Mouse (Mus musculus) forebrain, embryonic 14.5 days (tissue): ENCODE results near the gene Pdss2. TPM values are rescaled to one million over a fixed set of nuclear protein-coding genes. Genes with fewer than 3 reads are reported as not detected.
A peak's percentile ranks its signal among the peaks of the same experiment; 100 is the strongest.

ENCODE experiments used
- ATAC-seq: fragments of 200-750 bp; cut with Nextera tagmentation; 2 replicates; pipeline ENCODE4 v1.8.0; 2017; ENCODE audit warnings: mild to moderate bottlenecking, moderate library complexity
- DNase-seq: peaks from one replicate; pipeline ENCODE4 v3.0.0-alpha.2; 2015; ENCODE audit warnings: low spot score
- H3K27ac ChIP-seq: fragments of 300-500 bp; sonication (generic); 2 replicates; pipeline ENCODE4 v1.5.1; 2014; ENCODE audit warnings: low read depth, mild to moderate bottlenecking, control low read depth, low read length, moderate library complexity
- H3K27me3 ChIP-seq: fragments of 300-500 bp; sonication (generic); replicated peaks from 2 replicates; pipeline ENCODE4 v1.6.1; 2014; ENCODE audit warnings: low read length, control low read depth, mixed read lengths; ENCODE audit not compliant: control insufficient read depth, insufficient read depth
- H3K36me3 ChIP-seq: fragments of 300-500 bp; sonication (generic); 2 replicates; pipeline ENCODE4 v1.6.1; 2014; ENCODE audit warnings: low read length, control low read depth; ENCODE audit not compliant: control insufficient read depth, insufficient read depth
- H3K4me1 ChIP-seq: fragments of 300-500 bp; sonication (generic); 2 replicates; pipeline ENCODE4 v1.6.1; 2014; ENCODE audit warnings: antibody characterized with exemption, low read length, control low read depth; ENCODE audit not compliant: control insufficient read depth, insufficient read depth
- H3K4me2 ChIP-seq: fragments of 300-500 bp; sonication (generic); 2 replicates; pipeline ENCODE4 v1.6.1; 2014; ENCODE audit warnings: mild to moderate bottlenecking, control low read depth, low read length
- H3K4me3 ChIP-seq: fragments of 300-500 bp; sonication (generic); 2 replicates; pipeline ENCODE4 v1.5.1; 2014; ENCODE audit warnings: low read depth, low read length, control low read depth
- H3K9ac ChIP-seq: fragments of 300-500 bp; sonication (generic); 2 replicates; pipeline ENCODE4 v1.6.1; 2014; ENCODE audit warnings: mild to moderate bottlenecking, low read length, control low read depth, moderate library complexity
- H3K9me3 ChIP-seq: fragments of 300-500 bp; sonication (generic); replicated peaks from 2 replicates; pipeline ENCODE4 v1.6.1; 2016; ENCODE audit warnings: low read length, control low read depth, mixed read lengths; ENCODE audit not compliant: control insufficient read depth
- WGBS: fragments of 180-500 bp; shearing (Covaris S2); extraction: QIAGEN DNeasy Blood & Tissue Kit; methylation state at CpG from one replicate; pipeline ENCODE4 v1.1.7; 2014; 5-methylcytosine and 5-hydroxymethylcytosine counted together
- polyA plus RNA-seq: library from polyadenylated mRNA; unstranded; fragments of >200 nt; fragmentation: Nextera tagmentation; extraction: Ambion mirVana; gene quantifications from 2 replicates; pipeline ENCODE4 v1.2.1, GENCODE M21; 2014

Pdss2 gene
- 13.3 and 13.9 TPM in 2 replicates for polyA plus RNA-seq

DNA sequence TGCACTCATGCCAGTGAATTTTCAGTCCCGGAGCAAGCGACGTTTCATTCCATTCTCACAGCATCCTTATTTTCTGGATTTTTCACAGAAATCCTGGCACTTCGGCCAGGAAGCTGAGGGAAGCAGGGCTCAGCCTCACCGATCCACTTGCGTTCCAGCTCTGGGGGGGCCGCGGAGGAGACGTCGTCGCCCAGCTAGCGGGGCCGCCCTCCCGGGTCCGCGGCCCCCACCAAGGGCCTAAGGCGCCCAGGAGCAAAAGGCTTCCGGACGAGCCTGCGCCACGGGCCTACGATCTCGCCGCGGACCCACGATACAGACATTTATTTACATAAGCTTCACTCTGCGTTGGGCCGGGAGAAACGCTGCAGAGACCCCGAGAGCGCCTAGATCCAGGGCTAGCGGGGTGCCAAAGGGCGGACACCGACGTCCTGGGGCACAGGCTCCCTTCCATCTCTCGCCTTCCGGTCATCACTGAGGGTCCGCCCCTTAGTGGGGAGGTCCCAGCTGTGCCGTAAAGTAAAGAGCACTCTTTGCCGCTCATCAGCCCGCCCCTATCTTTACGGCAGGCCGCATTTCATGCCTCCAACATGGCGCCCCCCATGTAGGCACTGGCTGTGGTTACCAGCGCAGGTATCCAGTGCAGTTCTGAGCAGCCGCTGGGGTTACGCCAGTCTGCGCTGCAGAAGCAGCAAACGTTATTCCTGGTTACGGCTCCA, at the start of gene Pdss2:
Gene Pdss2, plus strand, starts transcription at position 577 of the 716 bp plus-strand sequence.
- Histone ChIP-seq H3K9ac (peak within 1 kb of the TSS; percentile 99), H3K27me3 (no peaks in the 10 kb centered on the region), H3K36me3 (no peaks in the 10 kb centered on the region), H3K9me3 (no peaks in the 10 kb centered on the region), H3K4me3 (peak within 1 kb of the TSS; percentile 90), H3K4me2 (peak within 1 kb of the TSS; percentile 97), H3K27ac (peak within 1 kb of the TSS; percentile 86), H3K4me1 (peaks cover 10% of the 10 kb centered on the region; the same call in 1 of the 2 replicates)
- under 1% methylated on average over 50 of the region's 50 CpGs for WGBS
- peak; percentile 98 for ATAC-seq
- DNase-seq = peak; percentile 98

GRCm38 (mm10) chr10:43172066-43172465, 49.2 kb upstream of the Pdss2 start:
- WGBS = 11% methylated on average over 7 of the region's 7 CpGs
- Histone ChIP-seq H3K9ac (peak overlapping the region; percentile 93; the same call in 1 of the 2 replicates), H3K9me3 (no peaks in the 10 kb centered on the region), H3K4me1 (peaks cover 27% of the 10 kb centered on the region), H3K27me3 (no peaks in the 10 kb centered on the region), H3K4me2 (peak overlapping the region; percentile 92), H3K4me3 (peak overlapping the region; percentile 85), H3K36me3 (no peaks in the 10 kb centered on the region), H3K27ac (no peak overlapping the region)
- no peak for DNase-seq
- ATAC-seq = no peak

- Histone ChIP-seq H3K27ac (no peak overlapping the region), H3K27me3 (no peaks in the 10 kb centered on the region), H3K4me2 (peak overlapping the region; percentile 92), H3K9ac (peak overlapping the region; percentile 93; the same call in 1 of the 2 replicates), H3K4me1 (peaks cover 27% of the 10 kb centered on the region), H3K4me3 (peak overlapping the region; percentile 85), H3K9me3 (no peaks in the 10 kb centered on the region), H3K36me3 (no peaks in the 10 kb centered on the region)
- DNase-seq (no peak), ATAC-seq (no peak)
- 4% methylated on average over 8 of the region's 8 CpGs for WGBS
Measured at GRCm38 (mm10) chr10:43172554-43172953, 48.7 kb upstream of the Pdss2 start.

DNA sequence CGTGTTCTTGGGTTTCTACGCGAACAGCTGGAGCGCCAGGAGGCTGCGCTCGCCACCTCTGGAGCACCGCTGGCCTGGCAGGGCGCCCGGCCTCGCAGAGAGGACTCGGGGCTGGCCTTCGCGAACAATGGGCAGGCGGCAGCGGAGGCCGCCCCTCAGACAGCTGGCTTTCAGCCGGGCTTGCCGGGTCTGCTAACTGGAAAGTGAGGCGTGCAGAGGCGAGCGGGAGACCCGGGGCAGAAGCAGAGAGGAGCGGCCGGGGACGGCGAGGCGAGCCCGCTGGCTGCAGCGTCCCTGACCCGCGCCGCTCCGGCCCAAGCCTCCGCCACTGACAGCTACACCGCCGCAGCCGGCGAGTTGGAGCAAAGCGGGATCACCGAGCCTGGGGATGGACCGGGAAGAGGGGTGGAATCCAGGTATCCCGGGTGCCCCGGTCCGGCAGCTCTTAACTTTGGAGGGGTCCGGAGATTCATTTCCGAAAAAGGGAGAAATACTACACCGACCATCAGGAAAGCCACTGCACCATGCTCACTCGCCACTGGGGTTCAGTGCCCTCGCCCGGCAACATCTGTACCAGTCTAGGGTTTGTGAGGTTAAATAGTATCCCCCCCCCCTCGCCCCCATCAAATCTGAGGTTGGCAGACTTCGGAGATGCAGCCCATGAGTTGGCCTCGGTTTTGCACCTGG, 48.0 kb upstream of the Pdss2 start:
- peak overlapping the region; percentile 93 for H3K9ac ChIP-seq
- H3K9me3 ChIP-seq = no peaks in the 10 kb centered on the region
- H3K36me3 ChIP-seq = no peaks in the 10 kb centered on the region
- H3K4me1 ChIP-seq = peaks cover 27% of the 10 kb centered on the region
- no peaks in the 10 kb centered on the region for H3K27me3 ChIP-seq
- H3K4me3 ChIP-seq = peak overlapping the region; percentile 85
- H3K27ac ChIP-seq = peak overlapping the region; percentile 96
- under 1% methylated on average over 53 of the region's 53 CpGs for WGBS
- H3K4me2 ChIP-seq = peak overlapping the region; percentile 92
- ATAC-seq (peak; percentile 16), DNase-seq (peak; percentile 79)

DNA sequence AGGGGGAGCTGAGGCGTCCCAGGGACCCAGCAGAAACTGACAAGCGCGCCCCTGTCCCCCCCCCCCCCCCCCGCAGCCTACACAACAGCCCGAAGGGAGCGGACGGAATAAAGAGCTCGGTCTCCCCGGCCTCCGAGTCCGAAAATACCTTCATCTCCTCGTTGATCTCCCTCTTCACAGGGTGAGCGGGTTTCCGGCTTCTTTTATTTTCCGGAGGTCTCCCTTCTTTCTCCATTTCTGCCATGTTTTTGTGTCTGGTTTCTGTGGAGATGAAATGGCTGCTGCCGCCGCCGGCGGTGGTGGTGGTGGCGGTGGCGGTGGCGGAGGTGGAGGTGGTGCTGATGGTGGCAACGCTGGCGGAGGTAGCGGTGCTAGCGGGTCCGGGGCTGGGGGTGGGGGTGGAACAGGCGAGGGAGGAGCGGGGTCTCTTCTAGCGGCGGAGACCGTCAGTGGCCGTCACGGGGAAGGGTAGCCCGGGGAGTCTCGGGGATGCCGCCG, 47.4 kb upstream of the Pdss2 start:
- peak; percentile 58 for DNase-seq
- WGBS = 0% methylated on average over 20 of the region's 38 CpGs

GRCm38 (mm10) chr10:43174326-43175155, 46.7 kb upstream of the Pdss2 start, which contains the start of the genes Sobp and 9030612E09Rik:
TSS of gene Sobp (minus strand) at chr10:43174530.
TSS of gene 9030612E09Rik (plus strand) at chr10:43174704.
- WGBS = under 1% methylated on average over 47 of the region's 91 CpGs
- peak within 1 kb of the TSS; percentile 92 for H3K4me2 ChIP-seq
- ATAC-seq (peak; percentile 90), DNase-seq (peak; percentile 91)
- H3K27me3 ChIP-seq = no peaks in the 10 kb centered on the region
- no peaks in the 10 kb centered on the region for H3K9me3 ChIP-seq
- peak within 1 kb of the TSS; percentile 85 for H3K4me3 ChIP-seq
- H3K9ac ChIP-seq = peak within 1 kb of the TSS; percentile 93
- no peaks in the 10 kb centered on the region for H3K36me3 ChIP-seq
- peaks cover 25% of the 10 kb centered on the region for H3K4me1 ChIP-seq
- peak within 1 kb of the TSS; percentile 96 for H3K27ac ChIP-seq

More for the DNA sequence above, 47.4 kb upstream of the Pdss2 start:
- H3K9ac ChIP-seq = peak overlapping the region; percentile 93
- peaks cover 27% of the 10 kb centered on the region for H3K4me1 ChIP-seq
- peak; percentile 68 for ATAC-seq
- H3K4me2 ChIP-seq = peak overlapping the region; percentile 92
- no peaks in the 10 kb centered on the region for H3K27me3 ChIP-seq
- H3K27ac ChIP-seq = peak overlapping the region; percentile 96
- no peaks in the 10 kb centered on the region for H3K36me3 ChIP-seq
- H3K9me3 ChIP-seq = no peaks in the 10 kb centered on the region
- H3K4me3 ChIP-seq = peak overlapping the region; percentile 85

DNA sequence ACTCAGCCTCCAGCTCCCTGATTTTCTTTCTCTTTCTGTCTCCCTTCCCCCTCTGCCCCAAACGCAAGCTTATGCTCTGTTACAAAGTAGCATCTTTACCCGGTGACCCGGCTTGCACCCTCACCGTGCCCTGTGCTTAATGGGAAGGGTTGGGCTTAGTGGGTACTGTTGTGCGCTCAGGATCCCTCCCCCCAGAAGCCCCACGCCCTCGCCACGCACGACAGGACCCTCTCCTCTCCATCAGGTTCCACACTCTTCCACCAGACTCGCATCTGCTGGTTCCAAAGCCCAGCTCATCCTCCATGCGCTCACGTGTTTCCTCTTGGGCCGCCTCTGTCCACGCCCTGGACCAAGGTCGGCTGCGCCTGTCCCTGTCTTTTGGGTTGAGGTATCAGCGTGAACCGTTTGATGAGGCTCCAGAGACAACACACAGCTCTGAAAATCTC, 46.1 kb upstream of the Pdss2 start:
- Histone ChIP-seq H3K9me3 (no peaks in the 10 kb centered on the region), H3K9ac (peak overlapping the region; percentile 93), H3K4me3 (peak overlapping the region; percentile 85), H3K4me1 (peaks cover 23% of the 10 kb centered on the region), H3K4me2 (peak overlapping the region; percentile 92), H3K36me3 (no peaks in the 10 kb centered on the region), H3K27me3 (no peaks in the 10 kb centered on the region), H3K27ac (peak overlapping the region; percentile 96)
- DNase-seq (no peak), ATAC-seq (peak; percentile 18)
- WGBS = under 1% methylated on average over 18 of the region's 18 CpGs

DNA sequence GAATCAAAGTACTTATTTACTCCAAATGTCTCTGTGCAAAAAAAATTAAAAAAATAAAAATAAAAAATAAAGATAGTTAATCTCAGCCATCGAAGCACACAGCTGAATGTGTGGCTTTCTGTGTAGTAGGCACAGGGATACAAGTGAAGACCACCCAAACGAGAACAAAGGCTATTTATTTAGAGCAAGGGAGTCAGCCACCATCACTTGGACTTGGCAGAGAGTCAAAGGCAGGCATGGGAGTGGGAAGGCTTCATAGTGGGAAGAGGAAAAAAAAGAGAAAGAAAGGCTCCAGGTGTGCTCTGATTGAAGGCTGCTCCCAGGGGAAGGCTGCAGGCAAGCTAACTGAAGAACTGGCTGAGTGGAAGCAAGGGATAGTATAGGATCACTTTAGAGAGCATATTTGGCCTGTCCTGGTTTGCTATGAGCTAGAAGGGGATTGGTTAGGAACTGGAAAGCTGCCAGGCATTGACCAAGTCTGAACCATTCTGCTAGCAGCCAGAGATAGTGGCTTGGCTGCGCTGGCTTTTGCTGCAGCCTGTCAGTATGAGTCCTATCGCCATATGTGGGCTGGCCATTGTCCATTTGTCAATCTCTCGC, 40.9 kb upstream of the Pdss2 start:
- no peak overlapping the region for H3K4me2 ChIP-seq
- peaks cover 10% of the 10 kb centered on the region; the same call in 1 of the 2 replicates for H3K4me1 ChIP-seq
- no peaks in the 10 kb centered on the region for H3K27me3 ChIP-seq
- no peak overlapping the region for H3K9ac ChIP-seq
- H3K9me3 ChIP-seq = no peaks in the 10 kb centered on the region
- DNase-seq (peak; percentile 60), ATAC-seq (peak; percentile 52; the same call in 1 of the 2 replicates)
- 37% methylated on average over 5 of the region's 5 CpGs for WGBS
- no peaks in the 10 kb centered on the region for H3K36me3 ChIP-seq
- H3K27ac ChIP-seq = no peak overlapping the region
- H3K4me3 ChIP-seq = no peak overlapping the region
